Mouse (Mus musculus) embryonic facial prominence, embryonic 10.5 days (tissue): ENCODE results near the gene Zfp580. TPM values are rescaled to one million over a fixed set of nuclear protein-coding genes. Genes with fewer than 3 reads are reported as not detected.
A peak's percentile ranks its signal among the peaks of the same experiment; 100 is the strongest.

Experiments used
- DNase-seq: peaks from one replicate; pipeline ENCODE4 v3.0.0-alpha.2; 2017; ENCODE audit warnings: low spot score
- H3K27ac ChIP-seq: fragments of 300-500 bp; sonication (generic); replicated peaks from 2 replicates; pipeline ENCODE4 v1.5.1; 2016; ENCODE audit warnings: mild to moderate bottlenecking
- H3K27me3 ChIP-seq: fragments of 300-500 bp; sonication (generic); replicated peaks from 2 replicates; pipeline ENCODE4 v1.6.1; 2016; ENCODE audit warnings: low read depth, mild to moderate bottlenecking; ENCODE audit not compliant: poor library complexity, severe bottlenecking
- H3K36me3 ChIP-seq: fragments of 300-500 bp; sonication (generic); replicated peaks from 2 replicates; pipeline ENCODE4 v1.6.1; 2016; ENCODE audit warnings: mild to moderate bottlenecking, moderate library complexity
- H3K4me1 ChIP-seq: fragments of 300-500 bp; sonication (generic); 2 replicates; pipeline ENCODE4 v1.6.1; 2016
- H3K4me3 ChIP-seq: fragments of 300-500 bp; sonication (generic); 2 replicates; pipeline ENCODE4 v1.5.1; 2016; ENCODE audit warnings: mild to moderate bottlenecking, moderate library complexity
- H3K9me3 ChIP-seq: fragments of 300-500 bp; sonication (generic); 2 replicates; pipeline ENCODE4 v1.6.1; 2016; ENCODE audit warnings: mild to moderate bottlenecking
- WGBS: fragments of 180-500 bp; shearing (Covaris S2); methylation state at CpG from one replicate; pipeline ENCODE4 v1.1.7; 2016; 5-methylcytosine and 5-hydroxymethylcytosine counted together
- polyA plus RNA-seq: library from polyadenylated mRNA; unstranded; fragments of >200 nt; fragmentation: Nextera tagmentation; extraction: Ambion mirVana; gene quantifications from 2 replicates; pipeline ENCODE4 v1.2.1, GENCODE M21; 2016

The Zfp580 gene
- polyA plus RNA-seq, 1 experiment from 2014 or later: 33.9 TPM

DNA sequence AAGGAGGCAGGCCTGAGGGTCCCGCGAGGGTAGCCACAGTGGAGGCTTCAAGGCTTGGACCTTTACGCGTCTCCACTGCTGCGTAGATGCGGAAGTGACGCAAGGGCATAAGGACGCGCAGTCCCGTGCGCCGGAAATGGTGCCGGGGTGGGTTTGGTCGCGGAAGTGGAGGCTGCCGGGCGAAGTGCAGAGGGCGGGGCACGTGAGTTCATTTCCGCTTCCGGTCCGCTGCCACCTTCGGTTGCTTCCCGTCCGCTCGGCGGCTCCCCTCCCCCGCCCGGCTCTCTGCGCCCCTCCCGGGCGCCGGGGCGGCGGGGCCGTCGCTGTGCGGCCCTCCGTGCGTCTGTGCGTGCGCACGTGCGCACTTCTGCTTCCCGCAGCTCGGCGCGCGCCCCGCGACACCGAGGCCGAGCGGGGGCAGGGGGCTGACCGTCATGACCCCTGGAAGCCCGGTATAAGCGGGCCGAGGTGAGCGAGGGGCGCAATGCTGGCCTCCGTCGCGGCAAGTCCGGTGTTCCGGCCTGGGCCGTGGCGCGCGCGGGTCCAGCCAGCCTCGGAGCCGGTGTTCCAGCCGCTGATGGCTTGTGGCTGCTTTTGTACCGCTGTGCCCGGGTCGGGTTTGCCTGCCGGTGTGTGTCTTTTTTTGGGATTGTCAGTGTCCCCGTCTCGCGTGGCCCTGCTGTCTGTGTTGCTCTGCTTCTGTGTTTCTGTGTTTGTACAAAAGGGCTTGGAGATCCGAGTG, 28.8 kb downstream of the Zfp580 start, which contains the start of gene Epn1:
Epn1 (plus strand) TSS at position 226 of the 742 bp plus-strand sequence.
- Histone ChIP-seq H3K27me3 (no peaks in the 10 kb centered on the region), H3K27ac (peak within 1 kb of the TSS; percentile 95), H3K4me3 (peak within 1 kb of the TSS; percentile 98), H3K9me3 (no peaks in the 10 kb centered on the region), H3K36me3 (peaks cover 76% of the 10 kb centered on the region), H3K4me1 (peaks cover 17% of the 10 kb centered on the region)
- WGBS: under 1% methylated on average over 76 of the region's 81 CpGs
- DNase-seq: peak; percentile 97

DNA sequence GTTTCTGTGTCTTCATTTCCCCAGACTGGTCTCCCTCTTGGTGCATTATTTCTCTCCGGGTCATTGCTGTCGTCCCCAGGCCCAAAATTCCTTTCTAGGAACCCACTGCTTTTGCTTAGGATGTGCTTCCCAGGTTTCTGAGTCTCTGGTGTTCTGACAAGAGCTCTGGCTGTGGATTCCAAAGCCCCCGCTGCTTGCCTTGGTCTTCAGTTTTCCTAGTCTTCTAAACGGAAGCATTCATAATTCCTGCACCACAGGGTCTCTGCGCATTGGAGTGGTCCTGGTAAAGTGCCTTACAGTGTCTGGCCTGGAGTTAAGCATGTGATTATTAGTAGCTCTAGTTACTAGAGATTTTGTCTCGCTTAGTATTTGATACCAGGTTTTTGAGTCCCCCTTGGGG, 29.5 kb downstream of the Zfp580 start:
- peaks cover 76% of the 10 kb centered on the region for H3K36me3 ChIP-seq
- H3K27ac ChIP-seq: peak overlapping the region; percentile 95
- H3K27me3 ChIP-seq: no peaks in the 10 kb centered on the region
- H3K9me3 ChIP-seq: no peaks in the 10 kb centered on the region
- 24% methylated on average over 6 of the region's 6 CpGs for WGBS
- peak overlapping the region; percentile 98 for H3K4me3 ChIP-seq
- DNase-seq: peak; percentile 10
- H3K4me1 ChIP-seq: peaks cover 17% of the 10 kb centered on the region

DNA sequence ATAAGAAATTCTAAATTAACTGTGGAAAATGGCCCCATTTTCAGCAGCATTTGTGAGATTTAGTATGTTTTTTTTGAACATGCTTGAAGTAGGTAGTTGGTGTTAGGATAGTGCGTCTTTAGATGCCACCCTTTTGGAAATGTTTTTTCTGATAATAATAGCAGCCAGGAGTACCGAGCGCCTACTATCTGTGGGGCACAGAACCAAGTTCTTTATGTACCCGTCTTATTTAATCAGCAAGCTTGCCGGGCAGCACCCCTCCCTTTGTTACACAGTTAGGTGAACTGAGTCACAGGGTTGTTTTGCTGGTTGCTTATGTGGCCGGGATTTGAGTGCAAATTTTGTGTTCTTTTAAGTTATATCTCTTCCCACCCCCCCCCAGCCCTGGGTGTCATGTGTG, 29.9 kb downstream of the Zfp580 start:
- no peaks in the 10 kb centered on the region for H3K27me3 ChIP-seq
- peaks cover 77% of the 10 kb centered on the region for H3K36me3 ChIP-seq
- peak overlapping the region; percentile 98 for H3K4me3 ChIP-seq
- DNase-seq: no peak
- no peaks in the 10 kb centered on the region for H3K9me3 ChIP-seq
- 80% methylated on average over 6 of the region's 6 CpGs for WGBS
- no peak overlapping the region for H3K27ac ChIP-seq
- peaks cover 17% of the 10 kb centered on the region for H3K4me1 ChIP-seq

DNA sequence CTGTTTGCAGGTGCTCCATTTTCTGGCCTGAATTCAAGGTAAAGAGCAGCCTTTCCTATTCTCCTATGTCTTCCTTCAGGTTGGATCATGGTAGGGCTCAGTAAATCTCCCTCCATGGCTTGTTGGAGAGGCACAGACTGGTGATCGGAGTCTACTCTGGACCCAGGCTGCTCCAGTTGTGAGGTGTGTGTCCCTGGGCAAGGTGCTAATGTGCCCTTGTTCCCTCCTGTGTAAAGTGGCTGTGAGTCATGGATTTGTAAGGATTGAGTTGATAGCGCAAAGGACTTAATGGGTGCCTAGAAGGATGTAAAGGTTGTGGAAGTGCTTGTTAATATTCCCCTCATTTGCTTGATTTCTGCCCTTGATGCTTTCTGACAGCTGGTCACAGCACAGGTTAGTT, 30.6 kb downstream of the Zfp580 start:
- Histone ChIP-seq H3K36me3 (peaks cover 77% of the 10 kb centered on the region), H3K4me3 (peak overlapping the region; percentile 98; the same call in 1 of the 2 replicates), H3K27ac (no peak overlapping the region), H3K27me3 (no peaks in the 10 kb centered on the region), H3K9me3 (no peaks in the 10 kb centered on the region), H3K4me1 (peaks cover 17% of the 10 kb centered on the region)
- WGBS: 93% methylated on average over 2 of the region's 2 CpGs
- no peak for DNase-seq

DNA sequence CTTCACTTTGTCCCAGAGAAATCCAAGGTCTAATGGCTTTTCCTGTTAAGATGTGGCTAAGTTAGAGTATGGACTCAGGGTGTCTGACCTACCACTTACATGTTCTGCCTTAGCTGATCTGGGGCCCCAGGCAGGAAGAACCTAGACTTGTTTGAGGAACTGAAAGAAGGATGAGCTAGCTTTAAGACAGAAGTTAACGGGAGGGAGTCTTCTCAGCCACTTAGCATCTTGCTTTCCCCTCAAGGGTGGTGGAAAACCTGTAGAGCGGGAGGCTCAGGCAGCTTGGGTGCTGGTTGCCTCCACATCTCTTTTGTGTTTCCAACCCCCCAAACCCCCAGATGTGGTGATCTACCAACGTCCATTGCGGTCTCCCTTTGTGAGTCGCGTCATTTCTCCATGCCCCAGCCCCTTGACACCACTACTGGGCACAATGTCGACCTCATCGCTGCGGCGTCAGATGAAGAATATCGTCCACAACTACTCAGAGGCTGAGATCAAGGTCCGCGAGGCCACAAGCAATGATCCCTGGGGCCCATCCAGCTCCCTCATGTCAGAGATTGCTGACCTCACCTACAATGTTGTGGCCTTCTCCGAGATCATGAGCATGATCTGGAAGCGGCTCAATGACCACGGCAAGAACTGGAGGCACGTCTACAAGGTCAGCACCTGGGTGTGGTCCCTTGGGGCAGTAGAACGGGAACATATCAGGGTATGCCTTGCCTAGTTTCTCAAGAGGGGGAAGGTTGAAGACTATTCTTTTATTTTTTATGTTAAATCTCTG, 32.2 kb downstream of the Zfp580 start:
- WGBS: 91% methylated on average over 18 of the region's 18 CpGs
- peaks cover 77% of the 10 kb centered on the region for H3K36me3 ChIP-seq
- no peak overlapping the region for H3K4me3 ChIP-seq
- no peaks in the 10 kb centered on the region for H3K9me3 ChIP-seq
- H3K27ac ChIP-seq: no peak overlapping the region
- H3K4me1 ChIP-seq: peaks cover 17% of the 10 kb centered on the region
- DNase-seq: no peak
- H3K27me3 ChIP-seq: no peaks in the 10 kb centered on the region

DNA sequence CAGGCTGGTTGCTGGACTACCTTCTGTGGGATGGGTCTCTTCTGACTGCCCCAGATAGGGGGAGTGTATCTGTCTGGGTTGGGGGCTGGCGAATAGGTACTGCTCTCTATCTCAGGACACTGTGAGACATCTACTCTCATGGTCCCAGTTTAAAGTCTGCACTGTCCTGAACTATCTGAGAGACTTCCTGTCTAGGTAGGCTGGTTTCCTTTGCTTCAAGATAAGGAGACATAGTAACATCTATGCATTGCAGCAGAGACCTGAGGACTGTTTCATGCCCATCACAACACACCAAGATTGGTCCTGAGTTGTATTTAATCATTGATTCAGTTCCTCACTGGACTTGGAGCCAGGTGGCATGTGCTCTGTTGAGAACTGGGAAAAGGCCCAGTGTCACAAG, 34.2 kb downstream of the Zfp580 start:
- no peaks in the 10 kb centered on the region for H3K27me3 ChIP-seq
- H3K4me3 ChIP-seq: no peak overlapping the region
- peaks cover 83% of the 10 kb centered on the region for H3K36me3 ChIP-seq
- DNase-seq: no peak
- no peaks in the 10 kb centered on the region for H3K9me3 ChIP-seq
- no peak overlapping the region for H3K27ac ChIP-seq
- peaks cover 15% of the 10 kb centered on the region for H3K4me1 ChIP-seq
- 94% methylated on average over 1 of the region's 1 CpGs for WGBS

DNA sequence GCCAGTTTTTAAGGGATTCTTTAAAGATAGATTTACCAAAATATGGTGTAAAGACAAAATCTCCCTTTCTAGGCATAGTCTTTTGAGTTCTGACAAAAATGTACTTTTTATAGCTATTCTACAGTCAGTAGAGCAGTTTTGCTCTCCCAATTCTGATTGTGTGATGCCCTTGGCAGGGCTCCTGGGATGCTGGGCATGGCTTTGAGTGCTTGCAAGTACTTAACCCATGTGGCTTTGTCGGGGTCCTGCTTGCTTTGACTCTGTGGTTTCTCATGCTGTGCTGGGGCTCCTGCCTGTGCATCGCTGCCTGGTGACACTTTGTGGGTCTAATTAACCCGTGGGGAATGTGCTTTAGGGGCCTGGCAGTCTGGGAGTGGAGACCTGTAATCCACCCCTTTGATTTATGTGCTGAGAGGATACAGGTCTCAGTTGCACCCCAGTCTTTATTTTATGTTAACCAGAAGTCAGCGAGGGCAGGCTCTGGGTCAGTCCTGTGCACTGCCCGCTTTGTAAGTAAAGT, 35.6 kb downstream of the Zfp580 start:
- Histone ChIP-seq H3K27me3 (no peaks in the 10 kb centered on the region), H3K27ac (no peak overlapping the region), H3K36me3 (peaks cover 95% of the 10 kb centered on the region), H3K9me3 (no peaks in the 10 kb centered on the region), H3K4me1 (0 out of 2 replicates have a peak, but pooled peaks cover under 1% of the 10 kb centered on the region), H3K4me3 (no peak overlapping the region)
- DNase-seq: no peak
- WGBS: 85% methylated on average over 5 of the region's 5 CpGs

DNA sequence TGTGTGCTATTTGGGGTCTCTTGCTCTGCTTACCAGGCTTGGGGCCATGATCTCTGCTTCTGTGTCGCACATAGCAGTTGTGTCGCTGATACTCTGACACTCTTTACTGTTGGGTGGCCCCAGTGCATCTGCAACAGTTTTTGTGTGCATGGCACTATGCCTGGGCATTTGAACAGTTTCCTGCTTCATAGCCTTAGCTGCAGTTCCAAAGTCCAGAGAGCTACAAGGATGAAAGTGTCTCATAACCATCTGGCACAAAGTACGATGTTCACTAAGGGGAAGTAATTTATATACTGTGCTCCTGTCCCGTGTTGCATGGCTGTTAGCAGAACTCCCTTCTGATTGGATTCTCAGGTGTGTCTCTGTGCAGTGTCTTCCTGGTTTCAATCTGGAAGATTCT, 36.5 kb downstream of the Zfp580 start:
- 94% methylated on average over 4 of the region's 4 CpGs for WGBS
- no peak overlapping the region for H3K4me3 ChIP-seq
- H3K27ac ChIP-seq: no peak overlapping the region
- no peaks in the 10 kb centered on the region for H3K27me3 ChIP-seq
- no peak for DNase-seq
- no peaks in the 10 kb centered on the region for H3K4me1 ChIP-seq
- peaks cover 97% of the 10 kb centered on the region for H3K36me3 ChIP-seq
- no peaks in the 10 kb centered on the region for H3K9me3 ChIP-seq

DNA sequence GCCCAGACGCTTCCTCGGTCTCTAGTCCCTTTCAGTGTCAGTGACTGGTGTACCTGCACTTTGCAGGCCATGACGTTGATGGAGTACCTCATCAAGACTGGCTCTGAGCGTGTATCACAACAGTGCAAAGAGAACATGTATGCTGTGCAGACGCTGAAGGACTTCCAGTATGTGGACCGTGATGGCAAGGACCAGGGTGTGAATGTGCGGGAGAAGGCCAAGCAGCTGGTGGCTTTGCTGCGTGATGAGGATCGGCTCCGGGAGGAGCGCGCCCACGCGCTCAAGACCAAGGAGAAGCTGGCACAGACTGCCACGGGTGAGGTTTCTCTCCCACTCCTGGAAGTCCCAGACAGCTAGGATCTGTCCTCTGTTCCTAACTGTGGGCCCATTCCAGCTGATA, 38.5 kb downstream of the Zfp580 start:
- Histone ChIP-seq H3K27ac (no peak overlapping the region), H3K9me3 (no peaks in the 10 kb centered on the region), H3K4me1 (no peaks in the 10 kb centered on the region), H3K27me3 (no peaks in the 10 kb centered on the region), H3K36me3 (peaks cover 97% of the 10 kb centered on the region), H3K4me3 (no peak overlapping the region)
- WGBS: 96% methylated on average over 15 of the region's 15 CpGs
- DNase-seq: no peak

DNA sequence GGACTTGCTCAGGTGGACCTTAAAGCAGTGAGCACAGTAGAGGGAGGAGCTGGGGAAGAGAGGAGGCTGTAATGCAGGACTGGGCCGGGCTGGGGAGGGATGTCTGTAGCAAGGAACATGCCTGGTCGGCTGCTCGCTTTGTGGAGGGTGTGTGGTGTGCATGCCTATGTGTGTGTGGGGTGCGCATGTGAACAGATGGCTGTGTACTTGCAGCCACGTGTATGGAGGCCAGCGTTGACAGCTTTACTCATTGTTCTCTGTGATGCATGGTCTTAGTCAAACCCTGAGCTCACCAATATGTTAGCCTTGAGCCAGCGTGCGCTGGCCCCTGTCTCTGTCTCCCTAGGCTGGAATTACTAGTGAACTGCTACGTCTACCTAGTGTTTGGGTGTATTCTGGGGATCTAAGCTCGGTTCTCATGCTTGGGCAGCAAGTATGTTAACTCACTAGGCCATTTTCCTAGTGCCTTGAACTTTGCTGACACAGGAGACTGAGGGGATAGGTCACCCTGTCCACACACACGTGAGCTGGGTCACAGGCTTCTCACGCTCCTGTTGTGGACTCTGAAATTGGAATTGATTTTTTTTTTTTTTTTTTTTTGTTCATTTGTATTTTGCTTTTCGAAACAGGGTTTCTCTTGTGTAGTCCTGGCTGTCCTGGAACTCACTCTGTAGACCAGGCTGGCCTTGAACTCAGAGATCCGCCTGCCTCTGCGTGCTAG, 39.8 kb downstream of the Zfp580 start:
- Histone ChIP-seq H3K9me3 (no peaks in the 10 kb centered on the region), H3K4me3 (no peak overlapping the region), H3K36me3 (peaks cover 97% of the 10 kb centered on the region), H3K27me3 (no peaks in the 10 kb centered on the region), H3K27ac (no peak overlapping the region), H3K4me1 (no peaks in the 10 kb centered on the region)
- DNase-seq: no peak
- 94% methylated on average over 15 of the region's 15 CpGs for WGBS

DNA sequence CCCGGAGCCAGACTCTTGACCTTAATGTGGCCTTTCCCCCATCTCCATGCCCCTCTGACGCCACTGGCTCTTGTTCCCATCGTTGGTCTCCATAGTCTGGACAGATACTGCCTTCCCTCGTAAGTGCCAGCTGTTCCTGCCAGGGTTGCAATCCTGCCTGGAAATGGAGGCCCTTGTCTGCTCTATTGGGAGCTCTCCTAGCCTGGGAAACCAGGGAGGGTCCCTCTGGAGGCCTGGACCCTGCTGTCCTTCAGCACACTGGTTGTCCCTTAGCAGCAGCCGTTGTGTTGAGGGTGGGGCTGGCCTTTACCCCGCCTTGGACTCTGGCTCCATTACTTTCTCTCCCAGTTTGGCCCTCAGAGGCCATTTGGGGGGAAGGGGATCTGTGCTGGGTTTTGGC, 41.0 kb downstream of the Zfp580 start:
- no peaks in the 10 kb centered on the region for H3K27me3 ChIP-seq
- no peak overlapping the region for H3K4me3 ChIP-seq
- 87% methylated on average over 6 of the region's 6 CpGs for WGBS
- no peak for DNase-seq
- no peaks in the 10 kb centered on the region for H3K4me1 ChIP-seq
- 0 out of 2 replicates have a peak, but pooled peaks cover 2% of the 10 kb centered on the region for H3K9me3 ChIP-seq
- peaks cover 97% of the 10 kb centered on the region for H3K36me3 ChIP-seq
- no peak overlapping the region for H3K27ac ChIP-seq

DNA sequence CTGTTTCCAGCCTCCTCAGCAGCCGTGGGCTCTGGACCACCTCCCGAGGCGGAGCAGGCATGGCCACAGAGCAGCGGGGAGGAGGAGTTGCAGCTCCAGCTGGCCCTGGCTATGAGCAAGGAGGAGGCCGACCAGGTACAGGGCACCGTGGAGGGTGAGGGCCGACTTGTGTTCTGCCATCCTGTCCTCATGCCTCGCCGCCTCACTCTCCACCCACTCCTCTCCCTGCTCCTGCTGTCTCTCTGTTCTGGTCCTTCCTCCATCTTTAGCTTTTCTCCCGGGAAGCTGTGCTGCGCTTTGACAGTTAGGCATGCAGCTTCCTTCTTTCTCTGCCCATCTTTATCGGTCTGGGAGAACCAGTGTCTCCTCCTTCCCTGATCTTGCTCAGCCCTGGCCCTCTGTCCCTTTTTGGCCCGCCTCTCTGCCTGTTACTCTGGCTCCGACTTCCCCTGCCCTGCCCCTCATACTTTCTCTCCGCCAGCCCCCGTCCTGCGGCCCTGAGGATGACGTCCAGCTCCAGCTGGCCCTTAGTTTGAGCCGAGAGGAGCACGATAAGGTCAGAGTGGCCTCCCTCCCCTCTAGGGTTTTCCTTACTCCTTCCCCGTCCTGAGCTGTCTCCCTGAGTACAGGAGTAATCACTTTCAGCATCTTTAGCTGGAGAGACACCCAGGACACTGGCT, 41.6 kb downstream of the Zfp580 start:
- Histone ChIP-seq H3K4me1 (no peaks in the 10 kb centered on the region), H3K4me3 (no peak overlapping the region), H3K9me3 (0 out of 2 replicates have a peak, but pooled peaks cover 2% of the 10 kb centered on the region), H3K27me3 (no peaks in the 10 kb centered on the region), H3K27ac (no peak overlapping the region), H3K36me3 (peaks cover 97% of the 10 kb centered on the region)
- 85% methylated on average over 21 of the region's 21 CpGs for WGBS
- DNase-seq: no peak
